Mouse (Mus musculus) monocyte, adult 2 months (primary cell): ENCODE results near the gene Unk.

Experiments
- DNase-seq, 2 experiments: peaks; one replicate each; pipeline ENCODE4 v3.0.0; 2022; ENCODE audit warnings: low spot score in 2 of 2, low read depth in 1 of 2

Gene Unk

GRCm38 (mm10) chr11:116030088-116030897 lies at the start of gene Unk:
Unk (plus strand) TSS chr11:116030322.
- peak; percentile 90 to 94 for DNase-seq

GRCm38 (mm10) chr11:115982472-115982871 lies 47.6 kb upstream of the Unk start:
- no peak for DNase-seq

- DNase-seq, result no peak
Measured at GRCm38 (mm10) chr11:115983291-115983690, 46.8 kb upstream of the Unk start.

- no peak for DNase-seq
Measured at GRCm38 (mm10) chr11:115989686-115990085, 40.4 kb upstream of the Unk start.

- no peak for DNase-seq
Measured at GRCm38 (mm10) chr11:115992098-115992497, 38.0 kb upstream of the Unk start.

GRCm38 (mm10) chr11:115995256-115995655 lies 34.9 kb upstream of the Unk start:
- no peak for DNase-seq

GRCm38 (mm10) chr11:115997047-115997446 lies 33.1 kb upstream of the Unk start:
- no peak for DNase-seq

- DNase-seq, result no peak
Measured at GRCm38 (mm10) chr11:115997662-115998061, 32.5 kb upstream of the Unk start.

- no peak for DNase-seq
Measured at GRCm38 (mm10) chr11:115999027-115999426, 31.1 kb upstream of the Unk start.

GRCm38 (mm10) chr11:115999538-116000143 lies 30.5 kb upstream of the Unk start:
- DNase-seq, result peak in 1 of 2 experiments; percentile 46

- DNase-seq, result no peak
Measured at GRCm38 (mm10) chr11:116000607-116001006, 29.5 kb upstream of the Unk start.

- DNase-seq, result no peak
Measured at GRCm38 (mm10) chr11:116001725-116002124, 28.4 kb upstream of the Unk start.

GRCm38 (mm10) chr11:116002894-116003293 lies 27.2 kb upstream of the Unk start:
- DNase-seq, result no peak

GRCm38 (mm10) chr11:116004186-116004823 lies 25.8 kb upstream of the Unk start:
- DNase-seq, result no peak

- peak in 1 of 2 experiments; percentile 41 for DNase-seq
Measured at GRCm38 (mm10) chr11:116004840-116005700, 25.1 kb upstream of the Unk start.

- DNase-seq, result no peak
Measured at GRCm38 (mm10) chr11:116005701-116006419, 24.3 kb upstream of the Unk start.

GRCm38 (mm10) chr11:116007095-116007850 lies 22.8 kb upstream of the Unk start:
- DNase-seq, result no peak

GRCm38 (mm10) chr11:116008411-116008810 lies 21.7 kb upstream of the Unk start:
- no peak for DNase-seq

- no peak for DNase-seq
Measured at GRCm38 (mm10) chr11:116008832-116009375, 21.2 kb upstream of the Unk start.
